Mouse (Mus musculus): ENCODE measurements around the gene Fam20a. TPM values are rescaled to one million over a fixed set of nuclear protein-coding genes. Genes with fewer than 3 reads are reported as not detected.

Gene Fam20a
- polyA plus RNA-seq (2015; fragmentation: Illumina TruSeq; extraction: RNeasy Lipid Tissue Mini Kit (QIAGEN cat#74804); ENCODE audit: insufficient read depth, low replicate concordance): 2.3 TPM

GRCm38 (mm10) chr11:109721781-109722446, at the start of gene Fam20a:
TSS of gene Fam20a (minus strand) at chr11:109722279.

GRCm38 (mm10) chr11:109649206-109649605, 72.9 kb downstream of the Fam20a start, which contains the start of gene Prkar1a:
TSS of gene Prkar1a (plus strand) at chr11:109649405.

Other genes starting within 250 kb of the Fam20a start
- 7.3 TPM for gene Arsg, start 248.9 kb downstream of the Fam20a start, polyA plus RNA-seq (2015; fragmentation: Illumina TruSeq; extraction: RNeasy Lipid Tissue Mini Kit (QIAGEN cat#74804); ENCODE audit: insufficient read depth, low replicate concordance)
- 55.9 TPM for gene Slc16a6, start 248.7 kb downstream of the Fam20a start, polyA plus RNA-seq (2015; fragmentation: Illumina TruSeq; extraction: RNeasy Lipid Tissue Mini Kit (QIAGEN cat#74804); ENCODE audit: insufficient read depth, low replicate concordance)
- 10.2 TPM for gene Wipi1, start 110.3 kb downstream of the Fam20a start, polyA plus RNA-seq (2015; fragmentation: Illumina TruSeq; extraction: RNeasy Lipid Tissue Mini Kit (QIAGEN cat#74804); ENCODE audit: insufficient read depth, low replicate concordance)
- 242 TPM for gene Prkar1a, start 72.9 kb downstream of the Fam20a start, polyA plus RNA-seq (2015; fragmentation: Illumina TruSeq; extraction: RNeasy Lipid Tissue Mini Kit (QIAGEN cat#74804); ENCODE audit: insufficient read depth, low replicate concordance)
- gene 1700012B07Rik, start 105.8 kb upstream of the Fam20a start, polyA plus RNA-seq (2015; fragmentation: Illumina TruSeq; extraction: RNeasy Lipid Tissue Mini Kit (QIAGEN cat#74804); ENCODE audit: insufficient read depth, low replicate concordance): not detected

Measured in spleen, adult 10 weeks (tissue).